Mouse (Mus musculus): Measurements from ENCODE around the gene Gstt2. TPM values are rescaled to one million over a fixed set of nuclear protein-coding genes. Genes with fewer than 3 reads are reported as not detected.

Gene Gstt2
- total RNA-seq, 2 experiments from 2014 or later = 4.3 to 5.0 TPM

Other genes with a start within 250 kb of the Gstt2 start
- gene Ggt5, start 248.1 kb downstream of the Gstt2 start, total RNA-seq (2021) = 1 to 10 TPM; 2.2 to 2.9 TPM
- gene Susd2, start 193.4 kb downstream of the Gstt2 start, total RNA-seq (2021) = 1 to 10 TPM; 8.8 to 9.0 TPM
- 10 to 100 TPM; 62.9 to 63.0 TPM for gene Cabin1, start 73.1 kb downstream of the Gstt2 start, total RNA-seq (2021)
- 10 to 100 TPM; 53.6 to 54.5 TPM for gene Ddt, start 64.0 kb downstream of the Gstt2 start, total RNA-seq (2021)
- gene Gm20441, start 56.5 kb downstream of the Gstt2 start, total RNA-seq (2021) = not detected
- gene Gstt3, start 56.0 kb downstream of the Gstt2 start, total RNA-seq (2021) = 1 to 10 TPM; 2.5 to 2.6 TPM
- gene Gstt1, start 38.8 kb downstream of the Gstt2 start, total RNA-seq (2021) = 10 to 100 TPM; 14.2 to 16.5 TPM
- not detected for gene Gstt4, start 14.9 kb downstream of the Gstt2 start, total RNA-seq (2021)
- gene Mif, start 22.8 kb upstream of the Gstt2 start, total RNA-seq (2021) = 100 to 1,000 TPM; 526 to 535 TPM
- 1 to 10 TPM; 4.0 to 4.9 TPM for gene Derl3, start 56.0 kb upstream of the Gstt2 start, total RNA-seq (2021)
- gene Smarcb1, start 84.2 kb upstream of the Gstt2 start, total RNA-seq (2021) = 10 to 100 TPM; 74.5 to 79.4 TPM
- 100 to 1,000 TPM; 416 to 479 TPM for gene Chchd10, start 95.7 kb upstream of the Gstt2 start, total RNA-seq (2021)
- 1 to 10 TPM; 2.8 to 3.0 TPM for gene Mmp11, start 99.1 kb upstream of the Gstt2 start, total RNA-seq (2021)
- gene Gm867, start 103.2 kb upstream of the Gstt2 start, total RNA-seq (2021) = not detected
- not detected for gene Vpreb3, start 105.6 kb upstream of the Gstt2 start, total RNA-seq (2021)
- gene Gm5134, start 117.1 kb upstream of the Gstt2 start, total RNA-seq (2021) = not detected
- gene Zfp280b, start 195.2 kb upstream of the Gstt2 start, total RNA-seq (2021) = 10 to 100 TPM; 15.4 to 17.5 TPM